Mouse (Mus musculus) bone marrow macrophage, adult 2 months (primary cell): Measurements from ENCODE around the gene Myo1b.

Experiments used
- CTCF ChIP-seq: IDR thresholded peaks from 2 replicates; pipeline ENCODE4 v1.5.1; 2012; ENCODE audit warnings: low read depth, mild to moderate bottlenecking, low read length, moderate library complexity
- POLR2A ChIP-seq: IDR thresholded peaks from 2 replicates; pipeline ENCODE4 v1.6.1; 2012; ENCODE audit warnings: mild to moderate bottlenecking, low read depth, low read length, borderline replicate concordance

DNA sequence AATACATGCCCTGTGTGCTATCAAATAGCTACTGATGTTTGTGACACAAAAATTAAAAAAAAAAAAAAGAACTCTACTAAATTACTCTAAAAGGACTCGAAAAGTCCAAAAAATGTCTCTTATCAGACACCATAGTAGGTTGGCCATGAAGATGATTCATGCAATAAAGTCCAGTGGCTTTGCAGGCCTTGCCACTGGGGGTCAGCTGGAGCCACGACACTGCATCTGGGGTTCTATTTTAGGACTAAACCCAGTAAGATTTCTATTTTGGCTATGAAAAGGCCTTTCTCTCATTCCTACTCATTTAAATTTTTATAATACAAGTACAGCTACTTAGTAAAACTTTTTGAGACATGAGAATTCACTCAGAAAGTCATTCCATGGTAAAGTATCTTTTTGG is 205.0 kb downstream of the Myo1b start:
- TF ChIP-seq CTCF (no peak), POLR2A (no peak)
